Mouse (Mus musculus) megakaryocyte, embryonic 14.5 days (primary cell): ENCODE measurements around the gene Smtn. TPM values are rescaled to one million over a fixed set of nuclear protein-coding genes. Genes with fewer than 3 reads are reported as not detected.

Experiments
- H3K27me3 ChIP-seq: replicated peaks from 2 replicates; pipeline ENCODE3; 2012; ENCODE audit warnings: inconsistent platforms
- H3K36me3 ChIP-seq: replicated peaks from 2 replicates; pipeline ENCODE3; 2012; ENCODE audit warnings: low read length, inconsistent platforms, mixed read lengths
- H3K4me1 ChIP-seq: 2 replicates; pipeline ENCODE4 v1.6.1; 2012; ENCODE audit warnings: inconsistent platforms
- H3K4me3 ChIP-seq: replicated peaks from 2 replicates; pipeline ENCODE3; 2012; ENCODE audit warnings: moderate library complexity, mild to moderate bottlenecking, inconsistent platforms
- H3K9me3 ChIP-seq: 2 replicates; pipeline ENCODE4 v1.6.1; 2012; ENCODE audit warnings: inconsistent platforms
- FLI1 ChIP-seq: IDR thresholded peaks from 2 replicates; pipeline ENCODE4 v1.6.1; 2012; ENCODE audit warnings: low read length, inconsistent platforms, mixed read lengths
- GATA1 ChIP-seq: IDR thresholded peaks from 3 replicates; pipeline ENCODE4 v1.6.1; 2012; ENCODE audit warnings: mixed read lengths, low read length, inconsistent platforms, borderline replicate concordance
- polyA plus RNA-seq: library from polyadenylated mRNA; stranded (reverse); fragments of >175 nt; gene quantifications from 2 replicates; pipeline ENCODE4 v1.2.3, GENCODE M21; 2012; ENCODE audit warnings: low replicate concordance; ENCODE audit not compliant: insufficient read depth

Smtn gene
- polyA plus RNA-seq, 1 experiment: 117 TPM

DNA sequence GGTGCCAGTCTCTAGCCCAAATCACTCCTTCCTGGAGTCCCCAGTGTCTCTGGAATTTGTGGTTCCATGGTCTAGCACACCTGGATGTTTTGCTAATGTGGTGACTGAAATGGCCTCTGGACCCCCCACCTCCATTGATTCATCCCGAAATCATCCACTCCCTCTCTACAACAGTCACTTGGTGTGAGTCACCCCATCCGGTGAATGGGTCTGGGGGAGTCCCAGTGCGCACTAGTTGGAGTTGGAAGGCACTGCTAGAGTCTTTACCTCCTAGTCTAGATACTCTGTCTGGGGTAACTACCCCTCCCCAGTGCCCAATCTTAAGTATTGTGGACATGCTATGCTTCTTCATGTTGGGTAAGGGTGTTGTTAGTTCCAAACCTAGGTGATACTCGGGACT is 2.1 kb downstream of the Smtn start:
- peaks cover 45% of the 10 kb centered on the region for H3K36me3 ChIP-seq
- peaks cover 71% of the 10 kb centered on the region for H3K4me1 ChIP-seq
- TF ChIP-seq FLI1 (no peak), GATA1 (no peak)
- H3K27me3 ChIP-seq: no peaks in the 10 kb centered on the region
- H3K9me3 ChIP-seq: no peaks in the 10 kb centered on the region
- H3K4me3 ChIP-seq: peak overlapping the region; percentile 91

DNA sequence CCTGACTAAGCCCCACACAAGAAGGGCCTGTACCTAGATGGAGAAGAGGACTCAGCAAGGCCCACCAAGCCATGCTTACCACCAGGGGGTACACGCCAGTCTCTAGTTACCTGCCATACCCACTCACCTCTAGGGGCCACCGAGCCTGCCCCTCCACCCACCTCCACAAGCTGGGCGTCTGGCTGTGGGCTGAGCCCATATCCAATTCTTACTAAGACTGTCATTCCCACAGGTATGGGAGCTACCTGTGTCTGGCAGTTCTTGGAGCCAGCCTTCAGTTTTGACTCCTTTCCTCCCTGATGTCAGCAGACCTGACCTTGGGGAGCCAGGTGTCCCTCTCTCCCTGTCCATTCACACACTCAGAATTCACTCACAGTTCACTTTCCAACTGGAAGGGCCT is 2.7 kb downstream of the Smtn start:
- Histone ChIP-seq H3K27me3 (no peaks in the 10 kb centered on the region), H3K9me3 (no peaks in the 10 kb centered on the region), H3K4me1 (peaks cover 71% of the 10 kb centered on the region), H3K36me3 (peaks cover 51% of the 10 kb centered on the region), H3K4me3 (peak overlapping the region; percentile 91)
- no peak for TF ChIP-seq FLI1
- no peak for TF ChIP-seq GATA1

DNA sequence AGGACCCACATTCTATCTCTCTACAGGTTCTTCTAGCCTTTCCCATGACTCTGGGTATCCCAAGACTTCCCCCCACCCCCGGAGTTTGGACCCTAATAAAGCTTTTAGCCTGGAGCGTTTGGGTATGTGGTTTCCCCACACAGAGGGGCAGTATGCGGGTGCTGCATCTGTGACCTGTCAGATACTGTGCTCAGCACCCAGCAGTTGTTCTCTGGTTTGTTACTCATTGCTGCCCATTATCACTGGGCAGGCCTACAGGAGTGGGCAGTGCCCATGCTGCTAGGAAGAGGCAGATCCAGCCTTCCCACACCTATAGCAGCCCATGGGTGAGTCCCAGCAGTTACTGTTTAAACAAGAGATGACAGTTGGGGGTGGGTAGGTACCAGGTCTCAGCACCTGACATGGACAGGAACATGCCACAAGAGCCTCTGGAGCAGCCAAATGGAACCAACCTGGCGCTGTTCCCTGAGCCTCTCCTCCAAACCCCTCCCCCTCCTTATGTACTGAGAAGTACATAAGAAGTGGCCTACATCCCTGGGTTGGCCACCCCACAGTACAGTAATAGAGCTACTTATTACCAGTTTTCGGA is 3.6 kb downstream of the Smtn start:
- Histone ChIP-seq H3K9me3 (no peaks in the 10 kb centered on the region), H3K36me3 (peaks cover 60% of the 10 kb centered on the region), H3K4me1 (peaks cover 71% of the 10 kb centered on the region), H3K27me3 (no peaks in the 10 kb centered on the region), H3K4me3 (peak overlapping the region; percentile 91)
- TF ChIP-seq FLI1 (no peak), GATA1 (no peak)

DNA sequence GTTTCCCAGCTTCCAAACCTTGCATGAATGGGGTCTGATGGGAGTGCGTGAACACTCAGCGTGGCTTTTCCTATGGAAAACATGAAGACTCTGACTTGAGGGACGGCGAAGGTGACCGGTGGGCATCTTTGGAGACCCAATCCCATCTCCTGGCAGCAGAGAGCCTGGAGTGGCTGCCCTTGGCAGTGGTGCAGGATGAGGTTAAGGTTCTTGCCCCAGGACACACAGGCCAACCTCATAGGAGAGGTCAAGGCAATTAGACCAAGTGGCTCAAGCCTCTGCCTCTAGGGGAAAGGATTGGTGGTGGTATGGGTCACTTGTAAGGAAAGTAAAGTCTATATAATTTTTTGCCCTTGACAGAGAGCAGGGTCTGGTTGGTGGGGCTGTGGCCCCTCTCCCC is 4.3 kb downstream of the Smtn start:
- Histone ChIP-seq H3K36me3 (peaks cover 68% of the 10 kb centered on the region), H3K4me3 (peak overlapping the region; percentile 95), H3K9me3 (no peaks in the 10 kb centered on the region), H3K4me1 (peaks cover 67% of the 10 kb centered on the region), H3K27me3 (no peaks in the 10 kb centered on the region)
- TF ChIP-seq GATA1: no peak
- no peak for TF ChIP-seq FLI1

DNA sequence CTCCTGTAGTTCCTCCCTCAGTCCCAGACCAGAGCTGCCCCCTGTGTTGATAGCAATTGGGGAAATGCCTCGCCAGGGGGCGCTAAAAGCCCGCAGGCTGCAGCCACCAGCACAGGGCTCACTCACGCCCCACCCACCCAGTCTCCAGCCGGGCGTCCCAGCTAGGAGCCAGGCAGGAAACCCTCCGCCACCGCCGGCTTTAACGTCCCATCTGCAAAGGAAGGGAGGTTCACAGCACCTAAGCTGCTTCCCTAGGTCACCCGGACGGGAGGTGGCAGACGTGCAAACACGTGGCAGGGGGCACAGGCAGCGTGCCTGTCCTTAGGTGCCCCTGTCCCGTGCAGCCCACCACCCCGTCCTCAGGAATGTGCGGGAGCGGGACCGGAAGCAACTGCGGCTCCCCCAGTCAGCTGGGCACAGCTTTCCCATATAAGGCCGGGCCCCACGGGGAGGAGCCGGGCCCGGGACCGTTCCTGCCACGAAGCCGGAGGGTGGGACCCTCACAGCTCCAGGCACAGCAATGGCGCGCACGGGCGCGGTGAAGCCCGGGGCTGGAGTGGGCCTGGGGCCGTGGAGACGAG is 4.9 kb downstream of the Smtn start:
- H3K4me3 ChIP-seq: peak overlapping the region; percentile 95
- H3K4me1 ChIP-seq: peaks cover 67% of the 10 kb centered on the region
- peaks cover 73% of the 10 kb centered on the region for H3K36me3 ChIP-seq
- H3K9me3 ChIP-seq: no peaks in the 10 kb centered on the region
- TF ChIP-seq FLI1: no peak
- no peak for TF ChIP-seq GATA1
- H3K27me3 ChIP-seq: no peaks in the 10 kb centered on the region

DNA sequence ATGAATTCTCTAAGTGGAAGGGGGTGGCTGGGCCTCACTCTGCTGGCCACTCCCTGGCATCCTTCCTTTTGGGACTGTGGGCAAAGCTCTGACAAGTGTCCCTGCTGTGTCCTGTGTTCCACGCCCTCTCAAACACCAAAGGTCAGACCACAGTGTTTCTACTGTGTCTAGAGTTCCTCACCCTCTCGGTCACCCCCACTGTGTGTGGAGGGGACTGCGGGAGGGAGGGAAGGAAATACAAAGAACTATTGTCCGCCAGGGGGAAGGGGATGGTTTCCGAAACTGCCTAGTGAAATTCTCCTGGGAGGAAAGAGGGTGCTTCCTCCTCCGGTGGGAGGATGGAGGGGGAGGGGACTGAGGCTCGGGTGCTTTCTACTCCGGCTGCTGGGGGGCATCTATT is 5.5 kb downstream of the Smtn start:
- peak overlapping the region; percentile 95 for H3K4me3 ChIP-seq
- TF ChIP-seq FLI1: no peak
- TF ChIP-seq GATA1: no peak
- peaks cover 79% of the 10 kb centered on the region for H3K36me3 ChIP-seq
- H3K27me3 ChIP-seq: no peaks in the 10 kb centered on the region
- H3K9me3 ChIP-seq: no peaks in the 10 kb centered on the region
- H3K4me1 ChIP-seq: peaks cover 64% of the 10 kb centered on the region

DNA sequence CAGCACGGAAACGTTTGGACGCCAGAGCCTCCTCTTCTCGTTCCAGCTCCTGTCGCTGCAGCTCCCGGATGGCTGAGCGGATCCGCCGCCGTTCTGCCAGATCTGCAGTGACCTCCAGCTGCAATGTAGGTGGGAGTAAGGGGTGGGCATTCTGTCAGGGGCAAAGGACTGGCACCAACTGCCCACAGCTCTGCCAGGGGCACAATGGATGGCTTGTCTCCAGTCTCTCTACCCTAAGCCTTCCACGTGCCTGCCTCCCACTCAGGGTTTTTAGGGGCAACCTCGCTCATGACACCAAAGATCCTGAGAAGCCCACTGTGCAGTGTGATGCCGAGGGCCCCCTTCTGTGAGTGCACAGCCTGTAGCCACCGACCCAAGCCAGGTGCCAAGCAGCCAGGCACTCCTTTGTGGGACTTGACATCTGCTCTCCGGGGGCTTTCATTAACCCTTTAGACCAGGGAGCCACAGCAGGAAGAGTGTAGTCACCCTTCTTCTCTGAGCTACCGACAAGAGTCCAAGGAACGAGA is 6.9 kb downstream of the Smtn start:
- TF ChIP-seq FLI1 (no peak), GATA1 (no peak)
- H3K4me1 ChIP-seq: peaks cover 53% of the 10 kb centered on the region
- no peaks in the 10 kb centered on the region for H3K9me3 ChIP-seq
- H3K36me3 ChIP-seq: peaks cover 94% of the 10 kb centered on the region
- H3K27me3 ChIP-seq: peaks cover 2% of the 10 kb centered on the region
- no peak overlapping the region for H3K4me3 ChIP-seq

DNA sequence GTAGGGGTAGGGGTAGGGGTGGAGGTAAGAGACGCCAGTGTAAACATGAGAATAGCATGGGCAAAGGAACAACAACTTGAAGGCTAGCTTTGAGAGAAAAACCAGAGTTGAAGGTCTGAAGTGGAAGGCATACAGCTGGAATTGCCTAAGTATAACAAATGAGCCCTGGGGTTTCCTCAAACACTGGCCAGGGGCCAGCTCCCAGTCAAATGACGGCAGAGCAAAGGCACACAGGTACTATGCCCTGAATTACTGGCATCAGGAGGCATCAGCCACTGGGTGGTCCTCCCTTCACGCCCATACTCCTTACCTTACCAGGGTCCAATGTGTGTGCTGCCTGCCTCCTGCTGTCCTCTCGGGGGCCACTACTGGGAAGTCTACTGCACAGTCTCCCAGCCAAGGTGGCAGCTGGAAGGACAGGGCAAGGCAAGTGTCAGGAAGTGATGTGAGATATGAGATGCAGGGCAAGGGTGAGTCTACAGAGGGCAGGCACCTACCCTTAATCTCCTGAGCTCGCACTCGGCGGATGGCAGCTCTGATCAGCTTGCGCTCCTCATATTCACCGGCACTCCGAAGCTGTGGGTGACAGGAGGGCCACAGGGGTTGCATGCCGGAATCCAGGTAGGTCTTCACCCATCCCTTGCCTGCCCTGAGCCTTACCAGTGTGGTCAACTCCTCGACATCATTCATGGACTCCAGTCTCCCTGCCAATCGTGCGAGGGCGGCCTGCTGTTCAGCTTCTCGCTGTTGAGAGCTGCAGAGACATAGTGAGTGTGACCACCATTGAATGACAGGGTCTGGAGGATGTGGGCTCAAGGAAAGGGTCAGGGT is 8.1 kb downstream of the Smtn start:
- Histone ChIP-seq H3K36me3 (peaks cover 96% of the 10 kb centered on the region), H3K9me3 (no peaks in the 10 kb centered on the region), H3K27me3 (peaks cover 2% of the 10 kb centered on the region), H3K4me1 (peaks cover 41% of the 10 kb centered on the region), H3K4me3 (peak overlapping the region; percentile 1)
- TF ChIP-seq GATA1 (no peak), FLI1 (no peak)

DNA sequence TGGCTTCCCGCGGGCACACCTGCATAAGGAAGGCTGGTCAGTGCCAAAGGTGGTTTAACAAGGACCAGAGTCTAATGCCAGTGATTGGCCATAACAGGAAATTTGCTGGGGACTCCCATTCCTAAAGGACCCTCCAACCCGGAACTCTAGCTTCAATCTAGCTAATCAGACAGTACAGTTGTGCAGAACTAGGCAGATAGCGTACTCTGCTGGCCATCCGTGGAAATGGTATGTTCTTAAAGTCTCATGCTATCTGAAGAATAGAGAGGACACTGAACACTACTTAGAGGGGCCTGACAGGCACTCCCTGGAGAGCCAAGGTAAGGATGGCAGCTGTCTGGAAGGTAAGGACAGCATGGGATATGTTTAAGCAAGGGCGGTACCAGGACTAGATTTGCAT is 8.8 kb downstream of the Smtn start:
- H3K4me3 ChIP-seq: no peak overlapping the region
- H3K4me1 ChIP-seq: peaks cover 35% of the 10 kb centered on the region
- H3K36me3 ChIP-seq: peaks cover 96% of the 10 kb centered on the region
- TF ChIP-seq GATA1 (no peak), FLI1 (no peak)
- H3K9me3 ChIP-seq: no peaks in the 10 kb centered on the region
- H3K27me3 ChIP-seq: peaks cover 2% of the 10 kb centered on the region

DNA sequence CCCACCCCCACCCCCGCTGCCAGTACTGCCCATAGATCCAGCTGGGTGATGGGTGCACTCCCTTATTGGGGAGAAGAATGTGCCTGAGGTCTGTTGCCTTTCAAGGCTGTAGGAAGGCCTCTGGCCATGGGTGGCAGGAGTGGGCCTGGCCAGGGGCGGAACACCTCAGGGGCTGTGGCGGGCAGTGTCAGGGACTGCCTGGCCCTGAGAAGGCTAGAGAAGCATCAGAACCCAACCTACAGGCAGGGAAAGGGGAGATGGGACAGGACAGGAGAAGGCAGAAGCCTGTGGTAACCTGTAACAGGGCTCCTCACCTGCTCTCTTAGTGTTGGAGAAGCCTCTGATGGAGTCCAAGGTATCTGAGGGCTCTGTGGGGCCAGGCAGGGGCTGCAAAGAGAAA is 9.7 kb downstream of the Smtn start:
- peaks cover 2% of the 10 kb centered on the region for H3K27me3 ChIP-seq
- H3K36me3 ChIP-seq: peaks cover 96% of the 10 kb centered on the region
- peaks cover 26% of the 10 kb centered on the region for H3K4me1 ChIP-seq
- TF ChIP-seq FLI1 (no peak), GATA1 (no peak)
- no peaks in the 10 kb centered on the region for H3K9me3 ChIP-seq
- no peak overlapping the region for H3K4me3 ChIP-seq
